Mouse (Mus musculus): ENCODE data around the gene Slc30a1.

The Slc30a1 gene

GRCm38 (mm10) chr1:191896806-191897552, 9.6 kb upstream of the Slc30a1 start:
- DNase-seq (ENCODE audit: inconsistent ontology term), result no peak

GRCm38 (mm10) chr1:191905637-191906533, 682 bp upstream of the Slc30a1 start:
- DNase-seq (ENCODE audit: inconsistent ontology term), result peak; percentile 83

GRCm38 (mm10) chr1:191907431-191907810, 854 bp downstream of the Slc30a1 start:
- DNase-seq (ENCODE audit: inconsistent ontology term), result peak; percentile 39

- no peak for DNase-seq (ENCODE audit: inconsistent ontology term)
Observed at GRCm38 (mm10) chr1:191908906-191909305, 2.3 kb downstream of the Slc30a1 start.

GRCm38 (mm10) chr1:191909316-191909715, 2.7 kb downstream of the Slc30a1 start:
- no peak for DNase-seq (ENCODE audit: inconsistent ontology term)

- no peak for DNase-seq (ENCODE audit: inconsistent ontology term)
Observed at GRCm38 (mm10) chr1:191910646-191911045, 4.1 kb downstream of the Slc30a1 start.

- DNase-seq (ENCODE audit: inconsistent ontology term), result no peak
Observed at GRCm38 (mm10) chr1:191911067-191911668, 4.6 kb downstream of the Slc30a1 start.

- no peak for DNase-seq (ENCODE audit: inconsistent ontology term)
Observed at GRCm38 (mm10) chr1:191914647-191915046, 8.1 kb downstream of the Slc30a1 start.

- DNase-seq (ENCODE audit: inconsistent ontology term), result no peak
Observed at GRCm38 (mm10) chr1:191915586-191915985, 9.0 kb downstream of the Slc30a1 start.

- no peak for DNase-seq (ENCODE audit: inconsistent ontology term)
Observed at GRCm38 (mm10) chr1:191916876-191917275, 10.3 kb downstream of the Slc30a1 start.

- DNase-seq (ENCODE audit: inconsistent ontology term), result no peak
Observed at GRCm38 (mm10) chr1:191919336-191919735, 12.8 kb downstream of the Slc30a1 start.

- no peak for DNase-seq (ENCODE audit: inconsistent ontology term)
Observed at GRCm38 (mm10) chr1:191921701-191922100, 15.1 kb downstream of the Slc30a1 start.

- DNase-seq (ENCODE audit: inconsistent ontology term), result no peak
Observed at GRCm38 (mm10) chr1:191925496-191925895, 18.9 kb downstream of the Slc30a1 start.

GRCm38 (mm10) chr1:191926681-191927080, 20.1 kb downstream of the Slc30a1 start:
- no peak for DNase-seq (ENCODE audit: inconsistent ontology term)

- DNase-seq (ENCODE audit: inconsistent ontology term), result no peak
Observed at GRCm38 (mm10) chr1:191928345-191928744, 21.8 kb downstream of the Slc30a1 start.

- no peak for DNase-seq (ENCODE audit: inconsistent ontology term)
Observed at GRCm38 (mm10) chr1:191929065-191929464, 22.5 kb downstream of the Slc30a1 start.

- DNase-seq (ENCODE audit: inconsistent ontology term), result no peak
Observed at GRCm38 (mm10) chr1:191929897-191930524, 23.4 kb downstream of the Slc30a1 start.

GRCm38 (mm10) chr1:191930525-191931105, 24.0 kb downstream of the Slc30a1 start:
- no peak for DNase-seq (ENCODE audit: inconsistent ontology term)

- DNase-seq (ENCODE audit: inconsistent ontology term), result no peak
Observed at GRCm38 (mm10) chr1:191932286-191932985, 25.9 kb downstream of the Slc30a1 start.

GRCm38 (mm10) chr1:191932986-191933632, 26.5 kb downstream of the Slc30a1 start:
- DNase-seq (ENCODE audit: inconsistent ontology term), result no peak

Measured in Muller cell, postnatal 12 days (primary cell).